ENCODE assay signal across 24 mouse cellular contexts in genomic region chr9:53380595-53380994, GRCm38 (mm10). TPM values are rescaled to one million over a fixed set of nuclear protein-coding genes. Genes with fewer than 3 reads are reported as not detected.
DNase-seq lines count a peak whose midpoint lies in the region; ATAC-seq and TF ChIP-seq lines count a peak whose summit lies in the region.
"Had no signal": no experiment of that assay in that cellular context is flagged by ENCODE, and none has a peak within 500 bp of the region (broad histone marks: within the 10 kb centered on the region; RNA-seq: fewer than 3 reads in every experiment).

No protein-coding gene starts in this region.

- peaks cover 2 to 3% of the 10 kb centered on the region in 2 experiments; a peak in 2 of 4 replicates for H3K4me1 ChIP-seq in MEL (ENCODE audit: control insufficient read depth in 1 of 2, insufficient read depth in 2 of 2, low read length in 2 of 2)
- 0 out of 2 replicates have a peak, but pooled peaks cover 11% of the 10 kb centered on the region for H3K4me1 ChIP-seq in intestine, postnatal 0 days (replicated peaks; ENCODE audit: control insufficient read depth, insufficient read depth, low read length)

- H3K27me3 ChIP-seq in MEL (ENCODE audit: control insufficient read depth in 1 of 2, insufficient read depth in 2 of 2, low read length in 2 of 2), result peaks cover 0 to 4% of the 10 kb centered on the region in 2 experiments; a peak in 2 of 4 replicates
- no peaks in the 10 kb centered on the region for H3K27me3 ChIP-seq in intestine, postnatal 0 days (replicated peaks; ENCODE audit: control insufficient read depth, insufficient read depth, low read length)
- H3K27me3 ChIP-seq: CH12.LX; embryonic facial prominence, embryonic 13.5 days; embryonic facial prominence, embryonic 15.5 days; forebrain, embryonic 15.5 days; Patski had no signal

- ATAC-seq in inflammation-experienced regulatory T-cells, adult 6 months, result peak; percentile 16
- no peak for ATAC-seq in intestine, postnatal 0 days
- ATAC-seq: activated CD4-positive, CD25-positive, alpha-beta regulatory T cell, adult 4 months; CD4-positive, CD25-positive, alpha-beta regulatory T cell, adult 4 months; forebrain, embryonic 15.5 days; forebrain, postnatal 0 days; Patski had no signal

- WGBS in intestine, postnatal 0 days, result 72% methylated on average over 2 of the region's 2 CpGs

- no peak overlapping the region for H3K4me2 ChIP-seq in intestine, postnatal 0 days (replicated peaks; ENCODE audit: low read depth)
- H3K4me2 ChIP-seq: embryonic facial prominence, embryonic 13.5 days; embryonic facial prominence, embryonic 15.5 days; forebrain, embryonic 12.5 days; forebrain, embryonic 15.5 days had no signal

- no peak overlapping the region for H3K9ac ChIP-seq in MEL (ENCODE audit: control insufficient read depth, low read depth, low read length, poor library complexity, severe bottlenecking)
- no peak overlapping the region for H3K9ac ChIP-seq in intestine, postnatal 0 days (ENCODE audit: low read depth, low read length)
- H3K9ac ChIP-seq: embryonic facial prominence, embryonic 13.5 days; embryonic facial prominence, embryonic 15.5 days; forebrain, embryonic 12.5 days; forebrain, embryonic 15.5 days; forebrain, postnatal 0 days had no signal

- TF ChIP-seq EP300 in MEL (IDR thresholded peaks at IDR 0.05; ENCODE audit: low read depth in 1 of 2, low read length in 2 of 2), result peak; percentile 20 to 57; a peak in 3 of 4 replicates

- no peaks in the 10 kb centered on the region for H3K9me3 ChIP-seq in MEL (replicated peaks; ENCODE audit: insufficient read depth, low read length)
- no peaks in the 10 kb centered on the region for H3K9me3 ChIP-seq in intestine, postnatal 0 days (ENCODE audit: control insufficient read depth)
- H3K9me3 ChIP-seq: embryonic facial prominence, embryonic 13.5 days; embryonic facial prominence, embryonic 15.5 days; forebrain, embryonic 10.5 days; forebrain, embryonic 12.5 days; forebrain, embryonic 15.5 days; G1E had no signal

- H3K79me2 ChIP-seq in MEL (ENCODE audit: control insufficient read depth, insufficient read depth, low read length, poor library complexity), result no peaks in the 10 kb centered on the region

- DNase-seq in 416B (ENCODE audit: low read depth) (peak; percentile 67), MEL (ENCODE audit: low read depth, low spot score) (peak; percentile 39)
- DNase-seq in left cerebral cortex, postnatal 36 days (ENCODE audit: low spot score in 2 of 2), result no peak
- DNase-seq in lung, postnatal 36 days, result no peak
- DNase-seq: adrenal gland, adult 8-10 months; adrenal gland, postnatal 25 days; cerebellum, adult 11 months; cerebellum, adult 8-10 months; embryo, embryonic 11 days; forebrain, postnatal 0 days had no signal

- intact Hi-C loops in left cerebral cortex, postnatal 36 days (cut with DNase I), result loop anchor here (5.0 kb wide), 1 partner anchor 123 kb away; no protein-coding TSS in a partner anchor

- TF ChIP-seq POLR2A in MEL (IDR thresholded peaks at IDR 0.05; ENCODE audit: control insufficient read depth in 1 of 2, insufficient read depth in 1 of 2, low read depth in 1 of 2, low read length in 2 of 2, poor library complexity in 1 of 2), result no peak

- TF ChIP-seq CTCF in MEL (IDR thresholded peaks at IDR 0.05 in 2 of 3, conservative IDR thresholded peaks at IDR 0.05 in 1 of 3; ENCODE audit: control insufficient read depth in 1 of 3, insufficient read depth in 1 of 3, low read depth in 2 of 3, low read length in 3 of 3, poor library complexity in 1 of 3, severe bottlenecking in 1 of 3), result no peak
- no peak for TF ChIP-seq CTCF in intestine, postnatal 0 days (IDR thresholded peaks at IDR 0.05; ENCODE audit: low read depth)

- no peak overlapping the region for H3K4me3 ChIP-seq in MEL (ENCODE audit: control insufficient read depth in 1 of 2, insufficient read depth in 1 of 2, low read depth in 2 of 2, low read length in 2 of 2)
- no peak overlapping the region for H3K4me3 ChIP-seq in intestine, postnatal 0 days (ENCODE audit: low read depth, low read length)
- H3K4me3 ChIP-seq: embryonic facial prominence, embryonic 13.5 days; embryonic facial prominence, embryonic 15.5 days; erythroblast, embryonic 14.5 days; forebrain, embryonic 10.5 days; forebrain, embryonic 12.5 days; forebrain, embryonic 15.5 days had no signal

- peaks cover 0 to 4% of the 10 kb centered on the region in 2 experiments; a peak in 2 of 4 replicates for H3K36me3 ChIP-seq in MEL (ENCODE audit: control insufficient read depth in 1 of 2, insufficient read depth in 2 of 2, low read length in 2 of 2)
- H3K36me3 ChIP-seq in intestine, postnatal 0 days (ENCODE audit: control insufficient read depth, insufficient read depth), result no peaks in the 10 kb centered on the region
- H3K36me3 ChIP-seq: embryonic facial prominence, embryonic 13.5 days; embryonic facial prominence, embryonic 15.5 days; forebrain, embryonic 10.5 days; forebrain, embryonic 12.5 days; forebrain, embryonic 15.5 days; G1E had no signal

- no peak for TF ChIP-seq RAD21 in MEL (IDR thresholded peaks at IDR 0.05; ENCODE audit: low read depth, low read length)

- no peak overlapping the region for H3K27ac ChIP-seq in MEL (ENCODE audit: control insufficient read depth, low read depth, low read length)
- no peak overlapping the region for H3K27ac ChIP-seq in intestine, postnatal 0 days (ENCODE audit: low read depth, low read length)
- H3K27ac ChIP-seq: embryonic facial prominence, embryonic 13.5 days; embryonic facial prominence, embryonic 15.5 days; forebrain, embryonic 10.5 days; forebrain, embryonic 12.5 days; forebrain, embryonic 15.5 days had no signal

TF ChIP-seq in MEL, 35 proteins besides CTCF, POLR2A, EP300 and RAD21:
- TF ChIP-seq JUND (IDR thresholded peaks at IDR 0.05; ENCODE audit: low read depth, low read length), result no peak
- TF ChIP-seq GATA1 (IDR thresholded peaks at IDR 0.05; ENCODE audit: low read depth, low read length), result peak; percentile 37; the same call in 1 of the 2 replicates
TF ChIP-seq in MEL: peak in this region for 1.

RNA-seq across cellular contexts. Expression of gene Kdelc2, which starts 3.2 kb away (rescaled TPM):
- 0.04 TPM in 1 of 2 replicates, not detected in the other for total RNA-seq in MEL (2012; rRNA removed)
- under 1 TPM in 1 of 2 experiments, not detected in 1; 0.31 TPM for polyA plus RNA-seq in MEL (2012; ENCODE audit: insufficient read depth in 1 of 2, insufficient read length in 2 of 2, low read depth in 1 of 2, low replicate concordance in 2 of 2, missing spikeins in 1 of 2)
- polyA plus RNA-seq in inflammation-experienced regulatory T-cells, adult 6 months (2017; shearing (Covaris generic)), result 1 to 10 TPM; 1.6 to 2.2 (median 2.1) TPM
- 1 to 10 TPM; 6.1 to 6.6 TPM for total RNA-seq in left cerebral cortex, postnatal 36 days (2021)
- 10.5 and 11.7 TPM in 2 replicates for polyA plus RNA-seq in intestine, postnatal 0 days (2015; fragmentation: Nextera tagmentation; extraction: Ambion mirVana)
- total RNA-seq: CH12.LX had no signal
- polyA plus RNA-seq: erythroblast, embryonic 14.5 days; G1E had no signal

RNA-seq across cellular contexts. Expression of gene 4930550C14Rik, which starts 21.5 kb away (rescaled TPM):
- total RNA-seq in MEL (2012; rRNA removed), result 0.08 TPM in 1 of 2 replicates, not detected in the other
- polyA plus RNA-seq in MEL (2012; ENCODE audit: insufficient read depth in 1 of 2, insufficient read length in 2 of 2, low read depth in 1 of 2, low replicate concordance in 2 of 2, missing spikeins in 1 of 2), result under 1 TPM in 1 of 2 experiments, not detected in 1; 0.08 TPM
- under 1 TPM; 0.78 to 0.95 (median 0.81) TPM for polyA plus RNA-seq in inflammation-experienced regulatory T-cells, adult 6 months (2017; shearing (Covaris generic))
- 1 to 10 TPM in 1 of 2 experiments, under 1 TPM in 1; 0.30 to 1.2 TPM for total RNA-seq in left cerebral cortex, postnatal 36 days (2021)
- 0.26 and 0.58 TPM in 2 replicates for polyA plus RNA-seq in intestine, postnatal 0 days (2015; fragmentation: Nextera tagmentation; extraction: Ambion mirVana)
- total RNA-seq: common myeloid progenitor, adult 5-6 weeks; G1E had no signal
- polyA plus RNA-seq: forebrain, embryonic 15.5 days; G1E had no signal

Comparison
In these comparisons a context has a peak if more than half of its experiments do, and no peak if none do; other contexts are left out.
1. DNase-seq: peak in 416B (single experiment) and MEL (single experiment); none in left cerebral cortex, postnatal 36 days (0 of 2) and lung, postnatal 36 days (single experiment).